Mouse (Mus musculus): ENCODE results near the gene Stk24.

Stk24 gene

GRCm38 (mm10) chr14:121276016-121276415 is 103.8 kb downstream of the Stk24 start:
- in situ Hi-C loops (cut with MboI, MseI), result loop anchor here (5.0 to 10.0 kb wide), 3 partner anchors 156 to 179 kb away; no protein-coding TSS in a partner anchor

GRCm38 (mm10) chr14:121274985-121275384 is 104.8 kb downstream of the Stk24 start:
- in situ Hi-C loops (cut with MboI, MseI), result loop anchor here (5.0 to 10.0 kb wide), 4 partner anchors 157 to 307 kb away; no protein-coding TSS in a partner anchor

GRCm38 (mm10) chr14:121270490-121270889 is 109.3 kb downstream of the Stk24 start:
- in situ Hi-C loops (cut with MboI, MseI), result loop anchor here (5.0 to 10.0 kb wide), 2 partner anchors 184 to 312 kb away; no protein-coding TSS in a partner anchor

- in situ Hi-C loops (cut with MboI, MseI), result no loop called here
Observed at GRCm38 (mm10) chr14:121267801-121268200, 112.0 kb downstream of the Stk24 start.

- in situ Hi-C loops (cut with MboI, MseI), result no loop called here
Observed at GRCm38 (mm10) chr14:121264453-121264852, 115.4 kb downstream of the Stk24 start.

- in situ Hi-C loops (cut with MboI, MseI), result no loop called here
Observed at GRCm38 (mm10) chr14:121263912-121264311, 115.9 kb downstream of the Stk24 start.

GRCm38 (mm10) chr14:121262606-121263005 is 117.2 kb downstream of the Stk24 start:
- in situ Hi-C loops (cut with MboI, MseI), result no loop called here

- in situ Hi-C loops (cut with MboI, MseI), result no loop called here
Observed at GRCm38 (mm10) chr14:121261229-121261879, 118.5 kb downstream of the Stk24 start.

- in situ Hi-C loops (cut with MboI, MseI), result no loop called here
Observed at GRCm38 (mm10) chr14:121259789-121260188, 120.0 kb downstream of the Stk24 start.

- in situ Hi-C loops (cut with MboI, MseI), result no loop called here
Observed at GRCm38 (mm10) chr14:121259332-121259731, 120.5 kb downstream of the Stk24 start.

- in situ Hi-C loops (cut with MboI, MseI), result no loop called here
Observed at GRCm38 (mm10) chr14:121256896-121257295, 122.9 kb downstream of the Stk24 start.

GRCm38 (mm10) chr14:121255469-121255868 is 124.3 kb downstream of the Stk24 start:
- in situ Hi-C loops (cut with MboI, MseI), result no loop called here

GRCm38 (mm10) chr14:121254869-121255268 is 124.9 kb downstream of the Stk24 start:
- in situ Hi-C loops (cut with MboI, MseI), result loop anchor here in 1 of 2 experiments (5.0 kb wide), 1 partner anchor 43 kb away; no protein-coding TSS in a partner anchor

GRCm38 (mm10) chr14:121252542-121252941 is 127.3 kb downstream of the Stk24 start:
- in situ Hi-C loops (cut with MboI, MseI), result loop anchor here in 1 of 2 experiments (5.0 kb wide), 1 partner anchor 40 kb away; no protein-coding TSS in a partner anchor

- in situ Hi-C loops (cut with MboI, MseI), result loop anchor here in 1 of 2 experiments (5.0 kb wide), 1 partner anchor 39 kb away; no protein-coding TSS in a partner anchor
Observed at GRCm38 (mm10) chr14:121251708-121252107, 128.1 kb downstream of the Stk24 start.

GRCm38 (mm10) chr14:121251099-121251498 is 128.7 kb downstream of the Stk24 start:
- in situ Hi-C loops (cut with MboI, MseI), result loop anchor here in 1 of 2 experiments (5.0 kb wide), 1 partner anchor 39 kb away; no protein-coding TSS in a partner anchor

- in situ Hi-C loops (cut with MboI, MseI), result no loop called here
Observed at GRCm38 (mm10) chr14:121248346-121248745, 131.5 kb downstream of the Stk24 start.

GRCm38 (mm10) chr14:121247287-121247686 is 132.5 kb downstream of the Stk24 start:
- in situ Hi-C loops (cut with MboI, MseI), result no loop called here

- in situ Hi-C loops (cut with MboI, MseI), result no loop called here
Observed at GRCm38 (mm10) chr14:121246048-121246731, 133.6 kb downstream of the Stk24 start.

- in situ Hi-C loops (cut with MboI, MseI), result no loop called here
Observed at GRCm38 (mm10) chr14:121244104-121244503, 135.7 kb downstream of the Stk24 start.

- in situ Hi-C loops (cut with MboI, MseI), result no loop called here
Observed at GRCm38 (mm10) chr14:121239386-121239785, 140.4 kb downstream of the Stk24 start.

GRCm38 (mm10) chr14:121238727-121239126 is 141.1 kb downstream of the Stk24 start:
- in situ Hi-C loops (cut with MboI, MseI), result no loop called here

All from T-helper 17 cell (primary cell).